Mouse (Mus musculus) layer of hippocampus, adult 2 months (tissue): Measurements from ENCODE around the gene Ubqln4. TPM values are rescaled to one million over a fixed set of nuclear protein-coding genes. Genes with fewer than 3 reads are reported as not detected.
"Not testable (repeated sequence)": the region's sequence is repeated elsewhere in the genome, so short reads cannot be mapped to it uniquely, and the experiment has no call there.

Experiments
- DNase-seq, 2 experiments: peaks; one replicate each; pipeline ENCODE4 v3.0.0; 2022; ENCODE audit warnings: low spot score in 2 of 2
- H3K27ac ChIP-seq: fragments of 200-600 bp; 2 replicates; pipeline ENCODE4 v1.8.1; 2022
- H3K4me3 ChIP-seq: fragments of 200-600 bp; 2 replicates; pipeline ENCODE4 v1.8.1; 2022; ENCODE audit warnings: mild to moderate bottlenecking
- CTCF ChIP-seq: fragments of 200-600 bp; conservative IDR thresholded peaks from 2 replicates; pipeline ENCODE4 v1.8.1; 2022; ENCODE audit warnings: antibody characterized with exemption, mild to moderate bottlenecking, moderate library complexity
- total RNA-seq, 2 experiments: library from RNA; stranded (reverse); gene quantifications; 2 replicates each; pipeline ENCODE4 v1.2.3; 2021

The Ubqln4 gene
- total RNA-seq, 2 experiments from 2014 or later, result 110 to 116 TPM

GRCm38 (mm10) chr3:88568615-88569014 lies 15.1 kb downstream of the Ubqln4 start:
- DNase-seq, result no peak
- TF ChIP-seq CTCF, result no peak
- H3K27ac ChIP-seq, result no peak overlapping the region

GRCm38 (mm10) chr3:88569093-88569492 lies 15.5 kb downstream of the Ubqln4 start:
- no peak for DNase-seq
- H3K27ac ChIP-seq, result no peak overlapping the region
- no peak for TF ChIP-seq CTCF
- no peak overlapping the region for H3K4me3 ChIP-seq

More at GRCm38 (mm10) chr3:88568615-88569014, 15.1 kb downstream of the Ubqln4 start:
- no peak overlapping the region for H3K4me3 ChIP-seq

GRCm38 (mm10) chr3:88569694-88570093 lies 16.1 kb downstream of the Ubqln4 start:
- no peak overlapping the region for H3K4me3 ChIP-seq
- H3K27ac ChIP-seq, result no peak overlapping the region
- TF ChIP-seq CTCF, result no peak
- DNase-seq, result no peak

GRCm38 (mm10) chr3:88570341-88570740 lies 16.8 kb downstream of the Ubqln4 start:
- Histone ChIP-seq H3K4me3 (no peak overlapping the region), H3K27ac (no peak overlapping the region)
- no peak for TF ChIP-seq CTCF
- DNase-seq, result no peak

- DNase-seq, result no peak
- no peak for TF ChIP-seq CTCF
- Histone ChIP-seq H3K4me3 (no peak overlapping the region), H3K27ac (no peak overlapping the region)
These were observed 18.3 kb downstream of the Ubqln4 start for GRCm38 (mm10) chr3:88571856-88572255.

GRCm38 (mm10) chr3:88572835-88573234 lies 19.3 kb downstream of the Ubqln4 start:
- no peak overlapping the region for H3K27ac ChIP-seq
- no peak for TF ChIP-seq CTCF
- no peak for DNase-seq
- H3K4me3 ChIP-seq, result no peak overlapping the region

- TF ChIP-seq CTCF, result no peak
- no peak for DNase-seq
- Histone ChIP-seq H3K27ac (no peak overlapping the region), H3K4me3 (no peak overlapping the region)
These were observed 20.3 kb downstream of the Ubqln4 start for GRCm38 (mm10) chr3:88573810-88574209.

- H3K27ac ChIP-seq, result no peak within 1 kb of the TSS
- DNase-seq, result no peak
- no peak within 1 kb of the TSS for H3K4me3 ChIP-seq
- no peak for TF ChIP-seq CTCF
These were observed 22.0 kb downstream of the Ubqln4 start, which contains the start of gene Ssr2 for GRCm38 (mm10) chr3:88575540-88575939. TSS of gene Ssr2 (plus strand) at chr3:88575876.

GRCm38 (mm10) chr3:88577846-88578245 lies 24.3 kb downstream of the Ubqln4 start:
- not testable (repeated sequence) for H3K27ac ChIP-seq, DNase-seq, H3K4me3 ChIP-seq

- no peak for DNase-seq
- H3K4me3 ChIP-seq, result peak overlapping the region; percentile 72
- peak overlapping the region; percentile 90 for H3K27ac ChIP-seq
- no peak for TF ChIP-seq CTCF
These were observed 25.2 kb downstream of the Ubqln4 start for GRCm38 (mm10) chr3:88578498-88579424.

- Histone ChIP-seq H3K4me3 (peak overlapping the region; percentile 72), H3K27ac (peak overlapping the region; percentile 90)
- TF ChIP-seq CTCF, result no peak
- peak; percentile 82 to 88 for DNase-seq
These were observed 26.0 kb downstream of the Ubqln4 start for GRCm38 (mm10) chr3:88579454-88580117.

GRCm38 (mm10) chr3:88585769-88586168 lies 32.2 kb downstream of the Ubqln4 start:
- no peak for DNase-seq
- H3K27ac ChIP-seq, result no peak overlapping the region
- TF ChIP-seq CTCF, result no peak
- no peak overlapping the region for H3K4me3 ChIP-seq

GRCm38 (mm10) chr3:88586640-88587039 lies 33.1 kb downstream of the Ubqln4 start:
- no peak for TF ChIP-seq CTCF
- H3K4me3 ChIP-seq, result no peak overlapping the region

More at GRCm38 (mm10) chr3:88586640-88587039, 33.1 kb downstream of the Ubqln4 start:
- no peak for DNase-seq
- H3K27ac ChIP-seq, result no peak overlapping the region
